Mouse (Mus musculus) embryo, embryonic 11 days (tissue): ENCODE data around the gene Idnk.
"Not testable (repeated sequence)": the region's sequence is repeated elsewhere in the genome, so short reads cannot be mapped to it uniquely, and the experiment has no call there.

Experiments used
- DNase-seq: peaks from one replicate; pipeline ENCODE4 v3.0.0-alpha.2; 2015

Idnk gene

GRCm38 (mm10) chr13:58157447-58158098, at the start of gene Idnk:
Idnk (plus strand) TSS chr13:58157649.
- DNase-seq: peak; percentile 94

GRCm38 (mm10) chr13:58111306-58111705, 46.1 kb upstream of the Idnk start:
- no peak for DNase-seq

- no peak for DNase-seq
These were observed 45.3 kb upstream of the Idnk start for GRCm38 (mm10) chr13:58112191-58112590.

GRCm38 (mm10) chr13:58112601-58113041, 44.8 kb upstream of the Idnk start:
- peak; percentile 34 for DNase-seq

- DNase-seq: peak; percentile 82
These were observed 44.2 kb upstream of the Idnk start, which contains the start of gene Klhl3 for GRCm38 (mm10) chr13:58113061-58113900. Klhl3 (minus strand) TSS chr13:58113592.

GRCm38 (mm10) chr13:58115227-58115626, 42.2 kb upstream of the Idnk start:
- DNase-seq: no peak

GRCm38 (mm10) chr13:58116801-58117200, 40.6 kb upstream of the Idnk start:
- no peak for DNase-seq

GRCm38 (mm10) chr13:58117318-58118017, 40.0 kb upstream of the Idnk start:
- DNase-seq: peak; percentile 57

- no peak for DNase-seq
These were observed 34.6 kb upstream of the Idnk start for GRCm38 (mm10) chr13:58122786-58123297.

- no peak for DNase-seq
These were observed 34.1 kb upstream of the Idnk start for GRCm38 (mm10) chr13:58123381-58123780.

GRCm38 (mm10) chr13:58124278-58124677, 33.2 kb upstream of the Idnk start:
- no peak for DNase-seq

GRCm38 (mm10) chr13:58124989-58125388, 32.5 kb upstream of the Idnk start:
- no peak for DNase-seq

- DNase-seq: peak; percentile 82
These were observed 31.3 kb upstream of the Idnk start for GRCm38 (mm10) chr13:58126126-58126525.

GRCm38 (mm10) chr13:58126862-58127765, 30.3 kb upstream of the Idnk start:
- no peak for DNase-seq

- DNase-seq: peak; percentile 62
These were observed 29.6 kb upstream of the Idnk start for GRCm38 (mm10) chr13:58127766-58128361.

- DNase-seq: peak; percentile 98
These were observed 29.1 kb upstream of the Idnk start, which contains the start of gene Hnrnpa0 for GRCm38 (mm10) chr13:58128396-58128767. Hnrnpa0 (minus strand) TSS chr13:58128556.

- DNase-seq: peak; percentile 98
These were observed 28.4 kb upstream of the Idnk start for GRCm38 (mm10) chr13:58128768-58129671.

- no peak for DNase-seq
These were observed 27.7 kb upstream of the Idnk start for GRCm38 (mm10) chr13:58129687-58130246.

- no peak for DNase-seq
These were observed 25.8 kb upstream of the Idnk start for GRCm38 (mm10) chr13:58131692-58132091.

- not testable (repeated sequence) for DNase-seq
These were observed 10.8 kb upstream of the Idnk start for GRCm38 (mm10) chr13:58146603-58147002.
